Mouse (Mus musculus): ENCODE measurements around the gene Hnrnpa1.
"Not testable (repeated sequence)": the region's sequence is repeated elsewhere in the genome, so short reads cannot be mapped to it uniquely, and the experiment has no call there.

Hnrnpa1 gene

GRCm38 (mm10) chr15:103272419-103273279, 32.4 kb downstream of the Hnrnpa1 start, which contains the start of gene Copz1:
Gene Copz1 (plus strand): TSS chr15:103272714.
- DNase-seq (ENCODE audit: low read depth, low spot score) = peak; percentile 99

- not testable (repeated sequence) for DNase-seq (ENCODE audit: low read depth, low spot score)
These were observed 35.7 kb downstream of the Hnrnpa1 start for GRCm38 (mm10) chr15:103275943-103276342.

GRCm38 (mm10) chr15:103277949-103278348, 37.7 kb downstream of the Hnrnpa1 start:
- no peak for DNase-seq (ENCODE audit: low read depth, low spot score)

- no peak for DNase-seq (ENCODE audit: low read depth, low spot score)
These were observed 39.5 kb downstream of the Hnrnpa1 start for GRCm38 (mm10) chr15:103279750-103280149.

GRCm38 (mm10) chr15:103280817-103281464, 40.7 kb downstream of the Hnrnpa1 start:
- DNase-seq (ENCODE audit: low read depth, low spot score) = peak; percentile 56

- DNase-seq (ENCODE audit: low read depth, low spot score) = no peak
These were observed 41.4 kb downstream of the Hnrnpa1 start for GRCm38 (mm10) chr15:103281465-103282205.

GRCm38 (mm10) chr15:103284066-103284465, 43.8 kb downstream of the Hnrnpa1 start:
- DNase-seq (ENCODE audit: low read depth, low spot score) = peak; percentile 69

GRCm38 (mm10) chr15:103284647-103285046, 44.4 kb downstream of the Hnrnpa1 start:
- no peak for DNase-seq (ENCODE audit: low read depth, low spot score)

- DNase-seq (ENCODE audit: low read depth, low spot score) = no peak
These were observed 45.7 kb downstream of the Hnrnpa1 start for GRCm38 (mm10) chr15:103285778-103286417.

GRCm38 (mm10) chr15:103289600-103289999, 49.4 kb downstream of the Hnrnpa1 start:
- DNase-seq (ENCODE audit: low read depth, low spot score) = no peak

GRCm38 (mm10) chr15:103290417-103290816, 50.2 kb downstream of the Hnrnpa1 start:
- no peak for DNase-seq (ENCODE audit: low read depth, low spot score)

- no peak for DNase-seq (ENCODE audit: low read depth, low spot score)
These were observed 50.6 kb downstream of the Hnrnpa1 start for GRCm38 (mm10) chr15:103290843-103291242.

- no peak for DNase-seq (ENCODE audit: low read depth, low spot score)
These were observed 52.6 kb downstream of the Hnrnpa1 start for GRCm38 (mm10) chr15:103292673-103293345.

GRCm38 (mm10) chr15:103293375-103293774, 53.1 kb downstream of the Hnrnpa1 start:
- no peak for DNase-seq (ENCODE audit: low read depth, low spot score)

GRCm38 (mm10) chr15:103294649-103295048, 54.4 kb downstream of the Hnrnpa1 start:
- no peak for DNase-seq (ENCODE audit: low read depth, low spot score)

- peak; percentile 83 for DNase-seq (ENCODE audit: low read depth, low spot score)
These were observed 55.6 kb downstream of the Hnrnpa1 start for GRCm38 (mm10) chr15:103295851-103296250.
